Mouse (Mus musculus): ENCODE measurements around the gene Kmt2c.
A peak's percentile ranks its signal among the peaks of the same experiment; 100 is the strongest.

- 0 out of 2 replicates have a peak, but pooled peaks have one; percentile 11 for TF ChIP-seq CTCF (IDR thresholded peaks at IDR 0.05; ENCODE audit: low read depth, low read length)
- TF ChIP-seq TAL1 (conservative IDR thresholded peaks at IDR 0.05; ENCODE audit: low read depth, low read length): no peak
- TF ChIP-seq GATA2 (IDR thresholded peaks at IDR 0.05; ENCODE audit: borderline replicate concordance, low read depth, low read length): no peak
- TF ChIP-seq GATA1 (IDR thresholded peaks at IDR 0.05; ENCODE audit: borderline replicate concordance, low read length): no peak
- no peak for TF ChIP-seq POLR2AphosphoS5 (IDR thresholded peaks at IDR 0.05; ENCODE audit: insufficient replicate concordance, low read depth, low read length)
Measured at GRCm38 (mm10) chr5:25420601-25421000, 78.0 kb downstream of the Kmt2c start.
